Mouse (Mus musculus) limb, embryonic 13.5 days (tissue): ENCODE measurements around the gene Coro7. TPM values are rescaled to one million over a fixed set of nuclear protein-coding genes. Genes with fewer than 3 reads are reported as not detected.

Experiments
- ATAC-seq: fragments of 200-750 bp; cut with Nextera tagmentation; 2 replicates; pipeline ENCODE4 v1.8.0; 2017; ENCODE audit warnings: low read depth, moderate number of reproducible peaks, moderate TSS enrichment; ENCODE audit not compliant: low FRiP score
- H3K27ac ChIP-seq: fragments of 300-500 bp; sonication (generic); 2 replicates; pipeline ENCODE4 v1.5.1; 2015; ENCODE audit warnings: inconsistent platforms, mild to moderate bottlenecking, moderate library complexity
- H3K27me3 ChIP-seq: fragments of 300-500 bp; sonication (generic); 2 replicates; pipeline ENCODE4 v1.6.1; 2015; ENCODE audit warnings: mild to moderate bottlenecking, inconsistent platforms
- H3K36me3 ChIP-seq: fragments of 300-500 bp; sonication (generic); 2 replicates; pipeline ENCODE4 v1.6.1; 2015; ENCODE audit warnings: inconsistent platforms, mild to moderate bottlenecking, moderate library complexity
- H3K4me1 ChIP-seq: fragments of 300-500 bp; sonication (generic); 2 replicates; pipeline ENCODE4 v1.6.1; 2015; ENCODE audit warnings: inconsistent platforms
- H3K4me2 ChIP-seq: fragments of 300-500 bp; sonication (generic); replicated peaks from 2 replicates; pipeline ENCODE4 v1.6.1; 2015; ENCODE audit warnings: inconsistent platforms, mild to moderate bottlenecking, moderate library complexity
- H3K4me3 ChIP-seq: fragments of 300-500 bp; sonication (generic); 2 replicates; pipeline ENCODE4 v1.5.1; 2015; ENCODE audit warnings: moderate library complexity, mild to moderate bottlenecking, inconsistent platforms
- H3K9ac ChIP-seq: fragments of 300-500 bp; sonication (generic); 2 replicates; pipeline ENCODE4 v1.6.1; 2015; ENCODE audit warnings: mild to moderate bottlenecking, inconsistent platforms
- H3K9me3 ChIP-seq: fragments of 300-500 bp; sonication (generic); 2 replicates; pipeline ENCODE4 v1.6.1; 2016; ENCODE audit warnings: inconsistent platforms
- WGBS: fragments of 180-500 bp; shearing (Covaris S2); methylation state at CpG from one replicate; pipeline ENCODE4 v1.1.7; 2015; 5-methylcytosine and 5-hydroxymethylcytosine counted together
- polyA plus RNA-seq: library from polyadenylated mRNA; unstranded; fragments of >200 nt; fragmentation: Nextera tagmentation; extraction: Ambion mirVana; gene quantifications from 2 replicates; pipeline ENCODE4 v1.2.1, GENCODE M21; 2015

Coro7 gene
- polyA plus RNA-seq, 1 experiment from 2014 or later: 20.8 TPM

DNA sequence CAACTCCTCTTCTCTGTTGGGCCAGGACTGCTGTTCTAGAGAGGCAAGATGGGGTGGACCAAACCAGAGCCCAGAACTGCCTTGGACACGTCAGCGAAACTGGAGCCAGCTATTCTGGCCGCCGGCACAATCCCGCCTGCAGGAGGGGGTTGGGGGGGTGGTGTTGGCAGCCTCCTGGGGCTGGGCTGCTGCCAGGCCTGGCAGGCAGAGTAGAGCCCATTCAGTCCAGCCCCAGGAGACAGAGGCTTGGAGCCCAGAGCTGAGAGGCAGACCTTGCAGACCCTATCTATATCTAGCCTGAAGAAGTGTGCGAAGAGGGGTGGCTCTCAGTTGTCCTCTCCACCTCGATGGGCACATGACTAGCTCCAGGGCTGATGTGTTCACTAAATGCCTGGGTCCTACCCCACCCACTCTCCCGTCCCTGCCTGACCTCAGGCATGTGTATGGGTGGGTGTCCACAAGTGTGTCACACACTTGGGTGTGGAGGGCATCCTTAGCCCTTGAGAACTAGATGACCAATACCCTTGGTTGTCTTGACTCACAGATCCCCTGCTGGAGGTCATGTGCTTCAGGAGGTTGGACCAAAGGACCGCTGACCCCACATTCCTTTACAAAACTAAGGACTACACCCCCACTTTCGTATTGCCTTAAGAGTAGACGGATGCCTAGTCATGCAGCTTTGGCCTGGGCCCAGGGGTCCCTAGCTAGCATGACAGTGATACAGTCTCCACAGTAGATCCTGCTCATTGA lies 35.7 kb downstream of the Coro7 start:
- Histone ChIP-seq H3K36me3 (peaks cover 54% of the 10 kb centered on the region), H3K9ac (peak overlapping the region; percentile 50), H3K27ac (peak overlapping the region; percentile 92), H3K27me3 (no peaks in the 10 kb centered on the region), H3K4me1 (peaks cover 89% of the 10 kb centered on the region), H3K4me3 (peak overlapping the region; percentile 86), H3K9me3 (no peaks in the 10 kb centered on the region), H3K4me2 (peak overlapping the region; percentile 98)
- WGBS: 59% methylated on average over 11 of the region's 11 CpGs
- ATAC-seq: no peak

- Histone ChIP-seq H3K27ac (peak overlapping the region; percentile 92), H3K9ac (peak overlapping the region; percentile 57; the same call in 1 of the 2 replicates), H3K4me2 (peak overlapping the region; percentile 98), H3K36me3 (peaks cover 45% of the 10 kb centered on the region), H3K9me3 (no peaks in the 10 kb centered on the region), H3K27me3 (no peaks in the 10 kb centered on the region), H3K4me1 (peaks cover 81% of the 10 kb centered on the region), H3K4me3 (peak overlapping the region; percentile 86)
- ATAC-seq: no peak
- WGBS: 70% methylated on average over 6 of the region's 6 CpGs
Measured at GRCm38 (mm10) chr16:4642937-4643336, 36.6 kb downstream of the Coro7 start.

GRCm38 (mm10) chr16:4642190-4642589 lies 37.4 kb downstream of the Coro7 start:
- Histone ChIP-seq H3K9ac (peak overlapping the region; percentile 57), H3K27ac (peak overlapping the region; percentile 92), H3K27me3 (no peaks in the 10 kb centered on the region), H3K4me3 (peak overlapping the region; percentile 86), H3K9me3 (no peaks in the 10 kb centered on the region), H3K36me3 (peaks cover 38% of the 10 kb centered on the region), H3K4me1 (peaks cover 74% of the 10 kb centered on the region), H3K4me2 (peak overlapping the region; percentile 98)
- 15% methylated on average over 13 of the region's 13 CpGs for WGBS
- peak; percentile 55 for ATAC-seq

DNA sequence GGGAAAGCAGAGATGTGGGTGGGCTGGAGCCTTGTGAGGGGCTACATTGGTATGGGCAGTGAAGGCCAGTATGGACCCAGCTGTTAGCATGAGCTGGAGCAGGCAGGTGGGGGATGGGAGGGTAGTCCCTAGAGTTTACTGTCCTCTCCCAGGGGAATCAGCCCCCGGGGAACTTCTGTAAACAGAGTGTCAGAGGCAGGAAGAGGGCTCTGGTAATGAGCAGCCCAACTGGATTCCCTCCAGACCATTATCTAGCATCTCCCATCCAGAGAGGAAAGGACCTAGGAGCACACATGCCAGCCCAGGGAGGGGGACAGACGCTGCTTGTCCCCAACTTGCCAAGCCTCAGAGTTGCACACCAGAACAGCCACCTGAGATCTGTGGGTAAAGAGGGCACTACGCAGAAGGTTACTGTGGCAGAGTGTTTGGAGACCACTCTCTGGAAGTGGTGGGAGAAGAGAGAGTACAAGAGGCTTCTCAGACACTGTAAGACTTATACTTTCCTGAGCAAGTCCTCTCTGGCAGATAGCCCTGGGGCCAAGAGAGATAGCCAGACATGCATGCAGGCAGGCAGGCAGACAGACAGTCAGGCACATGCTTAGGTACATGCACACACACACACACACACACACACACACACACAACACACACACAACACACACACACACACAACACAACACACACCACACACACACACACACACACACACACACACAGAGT lies 38.3 kb downstream of the Coro7 start:
- no peaks in the 10 kb centered on the region for H3K9me3 ChIP-seq
- H3K36me3 ChIP-seq: peaks cover 29% of the 10 kb centered on the region
- peak overlapping the region; percentile 86 for H3K4me3 ChIP-seq
- no peaks in the 10 kb centered on the region for H3K27me3 ChIP-seq
- no peak for ATAC-seq
- WGBS: 27% methylated on average over 3 of the region's 3 CpGs
- H3K4me2 ChIP-seq: peak overlapping the region; percentile 98
- peaks cover 64% of the 10 kb centered on the region for H3K4me1 ChIP-seq
- peak overlapping the region; percentile 88 for H3K9ac ChIP-seq
- peak overlapping the region; percentile 92 for H3K27ac ChIP-seq

- no peaks in the 10 kb centered on the region for H3K27me3 ChIP-seq
- H3K4me1 ChIP-seq: peaks cover 60% of the 10 kb centered on the region
- peak overlapping the region; percentile 88 for H3K9ac ChIP-seq
- peaks cover 21% of the 10 kb centered on the region for H3K36me3 ChIP-seq
- WGBS: 5% methylated on average over 17 of the region's 17 CpGs
- H3K9me3 ChIP-seq: no peaks in the 10 kb centered on the region
- peak; percentile 8; the same call in 1 of the 2 replicates for ATAC-seq
- H3K4me3 ChIP-seq: peak overlapping the region; percentile 86
- H3K4me2 ChIP-seq: peak overlapping the region; percentile 98
- H3K27ac ChIP-seq: peak overlapping the region; percentile 92
Measured at GRCm38 (mm10) chr16:4640267-4641005, 39.1 kb downstream of the Coro7 start.

- H3K27me3 ChIP-seq: no peaks in the 10 kb centered on the region
- H3K4me1 ChIP-seq: peaks cover 54% of the 10 kb centered on the region
- peak within 1 kb of the TSS; percentile 92 for H3K27ac ChIP-seq
- peak within 1 kb of the TSS; percentile 98 for H3K4me2 ChIP-seq
- no peaks in the 10 kb centered on the region for H3K9me3 ChIP-seq
- peak within 1 kb of the TSS; percentile 86 for H3K4me3 ChIP-seq
- H3K9ac ChIP-seq: peak within 1 kb of the TSS; percentile 88
- peak; percentile 93 for ATAC-seq
- 0% methylated on average over 22 of the region's 22 CpGs for WGBS
- H3K36me3 ChIP-seq: peaks cover 17% of the 10 kb centered on the region; the same call in 1 of the 2 replicates
Measured at GRCm38 (mm10) chr16:4639831-4640237, 39.7 kb downstream of the Coro7 start, which contains the start of the genes Vasn and Dnaja3. Vasn (plus strand) TSS chr16:4639941. Dnaja3 (plus strand) TSS chr16:4639989.

GRCm38 (mm10) chr16:4638891-4639390 lies 40.6 kb downstream of the Coro7 start:
- H3K4me1 ChIP-seq: peaks cover 45% of the 10 kb centered on the region
- whole genome bisulfite sequencing: 86% methylated on average over 3 of the region's 3 CpGs
- H3K27me3 ChIP-seq: no peaks in the 10 kb centered on the region
- no peaks in the 10 kb centered on the region for H3K9me3 ChIP-seq
- no peak overlapping the region for H3K4me2 ChIP-seq
- ATAC-seq: no peak
- no peak overlapping the region for H3K27ac ChIP-seq
- H3K4me3 ChIP-seq: no peak overlapping the region
- no peak overlapping the region for H3K9ac ChIP-seq
- H3K36me3 ChIP-seq: peaks cover 15% of the 10 kb centered on the region; the same call in 1 of the 2 replicates

DNA sequence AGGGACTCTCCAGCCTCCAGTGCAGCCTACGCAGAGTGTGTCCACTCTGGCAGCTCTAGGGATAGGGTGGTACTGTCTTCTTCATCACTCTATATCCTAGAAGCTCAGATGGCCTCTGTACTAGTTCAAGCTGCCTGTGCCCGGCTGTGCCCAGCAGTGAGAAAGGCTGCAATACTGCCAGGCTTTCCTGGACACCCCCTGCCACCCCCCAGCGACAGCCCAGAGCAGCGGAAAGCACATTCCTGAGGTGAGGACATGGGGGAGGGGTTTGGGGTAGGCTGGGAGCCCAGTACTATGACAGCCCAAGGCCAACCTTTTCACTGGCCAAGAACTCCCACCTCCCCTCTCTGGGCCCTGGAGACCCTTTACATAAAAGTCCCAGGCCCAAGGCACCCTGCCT lies 43.8 kb downstream of the Coro7 start:
- WGBS: 62% methylated on average over 4 of the region's 4 CpGs
- Histone ChIP-seq H3K27me3 (no peaks in the 10 kb centered on the region), H3K4me2 (no peak overlapping the region), H3K36me3 (peaks cover 15% of the 10 kb centered on the region; the same call in 1 of the 2 replicates), H3K4me3 (no peak overlapping the region), H3K27ac (no peak overlapping the region), H3K4me1 (peaks cover 17% of the 10 kb centered on the region), H3K9me3 (no peaks in the 10 kb centered on the region), H3K9ac (0 out of 2 replicates have a peak overlapping the region, but pooled peaks have one; percentile 19)
- no peak for ATAC-seq

- H3K27me3 ChIP-seq: no peaks in the 10 kb centered on the region
- no peak overlapping the region for H3K27ac ChIP-seq
- no peak overlapping the region for H3K4me3 ChIP-seq
- H3K4me2 ChIP-seq: no peak overlapping the region
- no peak for ATAC-seq
- peaks cover 16% of the 10 kb centered on the region for H3K4me1 ChIP-seq
- H3K9ac ChIP-seq: no peak overlapping the region; the same call in 1 of the 2 replicates
- peaks cover 15% of the 10 kb centered on the region for H3K36me3 ChIP-seq
- no peaks in the 10 kb centered on the region for H3K9me3 ChIP-seq
- WGBS: 78% methylated on average over 9 of the region's 9 CpGs
Measured at GRCm38 (mm10) chr16:4634681-4635080, 44.9 kb downstream of the Coro7 start.

GRCm38 (mm10) chr16:4633661-4634060 lies 45.9 kb downstream of the Coro7 start:
- no peak overlapping the region for H3K9ac ChIP-seq
- H3K9me3 ChIP-seq: no peaks in the 10 kb centered on the region
- 91% methylated on average over 3 of the region's 3 CpGs for WGBS
- peaks cover 15% of the 10 kb centered on the region for H3K36me3 ChIP-seq
- no peak for ATAC-seq
- H3K27me3 ChIP-seq: no peaks in the 10 kb centered on the region
- no peak overlapping the region for H3K27ac ChIP-seq
- no peak overlapping the region for H3K4me2 ChIP-seq
- no peak overlapping the region for H3K4me3 ChIP-seq
- peaks cover 11% of the 10 kb centered on the region; the same call in 1 of the 2 replicates for H3K4me1 ChIP-seq

- Histone ChIP-seq H3K9me3 (no peaks in the 10 kb centered on the region), H3K36me3 (peaks cover 29% of the 10 kb centered on the region), H3K4me1 (peaks cover 11% of the 10 kb centered on the region; the same call in 1 of the 2 replicates), H3K4me2 (no peak overlapping the region), H3K9ac (no peak overlapping the region), H3K27me3 (no peaks in the 10 kb centered on the region), H3K27ac (peak overlapping the region; percentile 70), H3K4me3 (no peak overlapping the region)
- 38% methylated on average over 7 of the region's 7 CpGs for WGBS
- ATAC-seq: peak; percentile 55; the same call in 1 of the 2 replicates
Measured at GRCm38 (mm10) chr16:4632050-4632449, 47.5 kb downstream of the Coro7 start.
